In genomic region chr17:25751446-25751845, GRCm38 (mm10) we compare ENCODE assay signal across 9 mouse cellular contexts. TPM values are rescaled to one million over a fixed set of nuclear protein-coding genes. Genes with fewer than 3 reads are reported as not detected.
A peak's percentile ranks its signal among the peaks of the same experiment; 100 is the strongest.
DNase-seq lines count a peak whose midpoint lies in the region; ATAC-seq and TF ChIP-seq lines count a peak whose summit lies in the region.
"Had no signal": no experiment of that assay in that cellular context is flagged by ENCODE, and none has a peak within 500 bp of the region (broad histone marks: within the 10 kb centered on the region; RNA-seq: fewer than 3 reads in every experiment).

No protein-coding gene starts in this region.

- H3K27me3 ChIP-seq in forebrain, postnatal 0 days (ENCODE audit: insufficient read depth, low read length), result no peaks in the 10 kb centered on the region
- no peaks in the 10 kb centered on the region for H3K27me3 ChIP-seq in forebrain, embryonic 16.5 days (replicated peaks; ENCODE audit: control insufficient read depth, insufficient read depth, low read length)
- peaks cover 9% of the 10 kb centered on the region; the same call in 1 of the 2 replicates for H3K27me3 ChIP-seq in liver, embryonic 12.5 days (replicated peaks)
- H3K27me3 ChIP-seq in lung, embryonic 14.5 days (ENCODE audit: insufficient read depth, low read length), result no peaks in the 10 kb centered on the region

- 30% methylated on average over 5 of the region's 5 CpGs for WGBS in forebrain, postnatal 0 days
- WGBS in forebrain, embryonic 16.5 days, result 40% methylated on average over 5 of the region's 5 CpGs
- 55% methylated on average over 5 of the region's 5 CpGs for WGBS in liver, embryonic 12.5 days (ENCODE audit: insufficient replicate concordance)
- 8% methylated on average over 5 of the region's 5 CpGs for WGBS in lung, embryonic 14.5 days

- no peak overlapping the region for H3K27ac ChIP-seq in forebrain, postnatal 0 days (ENCODE audit: low read depth, low read length)
- H3K27ac ChIP-seq in forebrain, embryonic 16.5 days (ENCODE audit: low read length), result no peak overlapping the region
- no peak overlapping the region for H3K27ac ChIP-seq in liver, embryonic 12.5 days
- H3K27ac ChIP-seq in lung, embryonic 14.5 days (ENCODE audit: low read depth), result 0 out of 2 replicates have a peak overlapping the region, but pooled peaks have one; percentile 15
- H3K27ac ChIP-seq: liver, embryonic 13.5 days had no signal

- H3K4me3 ChIP-seq in forebrain, postnatal 0 days (ENCODE audit: low read depth, low read length), result no peak overlapping the region
- H3K4me3 ChIP-seq in forebrain, embryonic 16.5 days (replicated peaks; ENCODE audit: low read length), result no peak overlapping the region
- no peak overlapping the region for H3K4me3 ChIP-seq in liver, embryonic 12.5 days
- H3K4me3 ChIP-seq in lung, embryonic 14.5 days (ENCODE audit: low read depth, low read length), result no peak overlapping the region
- H3K4me3 ChIP-seq: liver, embryonic 13.5 days had no signal

- peak; percentile 12 for DNase-seq in forebrain, postnatal 0 days
- DNase-seq in liver, result peak; percentile 53
- peak; percentile 69 to 88 for DNase-seq in adrenal gland, adult (ENCODE audit: inconsistent age in 2 of 2, low spot score in 1 of 2)
- DNase-seq in lung, embryonic 14.5 days, result peak; percentile 80
- no peak for DNase-seq in yolk sac, embryonic 10.5 days (ENCODE audit: low spot score)
- DNase-seq in layer of hippocampus, adult 9-11 months, result no peak
- DNase-seq: liver, embryonic 13.5 days had no signal

- no peak overlapping the region for H3K9ac ChIP-seq in forebrain, postnatal 0 days
- H3K9ac ChIP-seq in forebrain, embryonic 16.5 days (replicated peaks; ENCODE audit: low read depth, low read length), result no peak overlapping the region
- H3K9ac ChIP-seq in liver, embryonic 12.5 days, result no peak overlapping the region
- H3K9ac ChIP-seq in lung, embryonic 14.5 days, result no peak overlapping the region
- H3K9ac ChIP-seq: liver, embryonic 13.5 days had no signal

- no peaks in the 10 kb centered on the region for H3K4me1 ChIP-seq in forebrain, postnatal 0 days (ENCODE audit: insufficient read depth)
- H3K4me1 ChIP-seq in forebrain, embryonic 16.5 days (replicated peaks; ENCODE audit: control insufficient read depth, insufficient read depth, low read length), result no peaks in the 10 kb centered on the region
- H3K4me1 ChIP-seq in liver, embryonic 12.5 days, result no peaks in the 10 kb centered on the region
- H3K4me1 ChIP-seq in lung, embryonic 14.5 days (ENCODE audit: insufficient read depth), result 0 out of 2 replicates have a peak, but pooled peaks cover 6% of the 10 kb centered on the region
- H3K4me1 ChIP-seq: liver, embryonic 13.5 days had no signal

- H3K36me3 ChIP-seq in forebrain, postnatal 0 days (ENCODE audit: insufficient read depth), result no peaks in the 10 kb centered on the region
- no peaks in the 10 kb centered on the region for H3K36me3 ChIP-seq in forebrain, embryonic 16.5 days (ENCODE audit: control insufficient read depth, insufficient read depth)
- no peaks in the 10 kb centered on the region for H3K36me3 ChIP-seq in liver, embryonic 12.5 days
- H3K36me3 ChIP-seq in lung, embryonic 14.5 days (ENCODE audit: insufficient read depth), result no peaks in the 10 kb centered on the region
- H3K36me3 ChIP-seq: liver, embryonic 13.5 days had no signal

- no peaks in the 10 kb centered on the region for H3K9me3 ChIP-seq in forebrain, postnatal 0 days (ENCODE audit: low read length)
- no peaks in the 10 kb centered on the region for H3K9me3 ChIP-seq in forebrain, embryonic 16.5 days (ENCODE audit: control insufficient read depth, low read length)
- H3K9me3 ChIP-seq in liver, embryonic 12.5 days (replicated peaks), result no peaks in the 10 kb centered on the region
- no peaks in the 10 kb centered on the region for H3K9me3 ChIP-seq in lung, embryonic 14.5 days (ENCODE audit: low read depth, low read length)
- H3K9me3 ChIP-seq: liver, embryonic 13.5 days had no signal

- TF ChIP-seq CTCF in forebrain, postnatal 0 days (IDR thresholded peaks at IDR 0.05; ENCODE audit: low read depth), result no peak
- no peak for TF ChIP-seq CTCF in lung, embryonic 14.5 days (IDR thresholded peaks at IDR 0.05; ENCODE audit: low read depth)

- no peak overlapping the region for H3K4me2 ChIP-seq in forebrain, postnatal 0 days (ENCODE audit: low read depth)
- no peak overlapping the region for H3K4me2 ChIP-seq in forebrain, embryonic 16.5 days (ENCODE audit: low read length)
- H3K4me2 ChIP-seq in liver, embryonic 12.5 days, result no peak overlapping the region
- 0 out of 2 replicates have a peak overlapping the region, but pooled peaks have one; percentile 7 for H3K4me2 ChIP-seq in lung, embryonic 14.5 days
- H3K4me2 ChIP-seq: liver, embryonic 13.5 days had no signal

- no peak for ATAC-seq in forebrain, postnatal 0 days
- no peak for ATAC-seq in forebrain, embryonic 16.5 days
- ATAC-seq in liver, embryonic 12.5 days, result no peak
- 0 out of 2 replicates have a peak, but pooled peaks have one; percentile 16 for ATAC-seq in lung, embryonic 14.5 days (ENCODE audit: insufficient read depth)

RNA-seq across cellular contexts. Expression of gene Msln, which starts 2.7 kb away (rescaled TPM):
- total RNA-seq in forebrain, postnatal 0 days (2014; rRNA removed), result 2.1 and 4.0 TPM in 2 replicates
- polyA plus RNA-seq in forebrain, postnatal 0 days (2015; fragmentation: Nextera tagmentation; extraction: Ambion mirVana), result 0.97 and 1.3 TPM in 2 replicates
- polyA plus RNA-seq in forebrain, embryonic 16.5 days (2015; fragmentation: Nextera tagmentation; extraction: Ambion mirVana), result 0.27 and 0.85 TPM in 2 replicates
- polyA plus RNA-seq in liver, embryonic 12.5 days (2016; fragmentation: Nextera tagmentation; extraction: Ambion mirVana), result 0.26 and 0.30 TPM in 2 replicates
- 1.8 and 4.6 TPM in 2 replicates for polyA plus RNA-seq in lung, embryonic 14.5 days (2014; fragmentation: Nextera tagmentation; extraction: Ambion mirVana)

RNA-seq across cellular contexts. Expression of gene Mslnl, which starts 15.6 kb away (rescaled TPM):
- total RNA-seq in forebrain, postnatal 0 days (2014; rRNA removed), result 0.10 TPM in 1 of 2 replicates, not detected in the other
- polyA plus RNA-seq in forebrain, postnatal 0 days (2015; fragmentation: Nextera tagmentation; extraction: Ambion mirVana), result not detected in 2 replicates
- polyA plus RNA-seq in forebrain, embryonic 16.5 days (2015; fragmentation: Nextera tagmentation; extraction: Ambion mirVana), result 0.17 TPM in 1 of 2 replicates, not detected in the other
- polyA plus RNA-seq in liver, embryonic 12.5 days (2016; fragmentation: Nextera tagmentation; extraction: Ambion mirVana), result not detected in 2 replicates
- polyA plus RNA-seq in lung, embryonic 14.5 days (2014; fragmentation: Nextera tagmentation; extraction: Ambion mirVana), result 0.24 and 0.31 TPM in 2 replicates
- polyA plus RNA-seq: liver, embryonic 13.5 days had no signal

RNA-seq across cellular contexts. Expression of gene Narfl, which starts 22.1 kb away (rescaled TPM):
- total RNA-seq in forebrain, postnatal 0 days (2014; rRNA removed), result 31.0 and 35.0 TPM in 2 replicates
- polyA plus RNA-seq in forebrain, postnatal 0 days (2015; fragmentation: Nextera tagmentation; extraction: Ambion mirVana), result 30.4 and 30.8 TPM in 2 replicates
- 33.1 and 34.9 TPM in 2 replicates for polyA plus RNA-seq in forebrain, embryonic 16.5 days (2015; fragmentation: Nextera tagmentation; extraction: Ambion mirVana)
- 18.9 and 19.3 TPM in 2 replicates for polyA plus RNA-seq in liver, embryonic 12.5 days (2016; fragmentation: Nextera tagmentation; extraction: Ambion mirVana)
- 24.3 and 25.6 TPM in 2 replicates for polyA plus RNA-seq in lung, embryonic 14.5 days (2014; fragmentation: Nextera tagmentation; extraction: Ambion mirVana)

RNA-seq across cellular contexts. Expression of gene Rpusd1, which starts 24.0 kb away (rescaled TPM):
- total RNA-seq in forebrain, postnatal 0 days (2014; rRNA removed), result 6.5 and 8.0 TPM in 2 replicates
- 30.0 and 30.7 TPM in 2 replicates for polyA plus RNA-seq in forebrain, postnatal 0 days (2015; fragmentation: Nextera tagmentation; extraction: Ambion mirVana)
- 28.1 and 29.1 TPM in 2 replicates for polyA plus RNA-seq in forebrain, embryonic 16.5 days (2015; fragmentation: Nextera tagmentation; extraction: Ambion mirVana)
- polyA plus RNA-seq in liver, embryonic 12.5 days (2016; fragmentation: Nextera tagmentation; extraction: Ambion mirVana), result 8.8 and 10.3 TPM in 2 replicates
- polyA plus RNA-seq in lung, embryonic 14.5 days (2014; fragmentation: Nextera tagmentation; extraction: Ambion mirVana), result 22.1 and 22.6 TPM in 2 replicates

RNA-seq across cellular contexts. Expression of gene Chtf18, which starts 24.2 kb away (rescaled TPM):
- 2.2 and 3.7 TPM in 2 replicates for total RNA-seq in forebrain, postnatal 0 days (2014; rRNA removed)
- 2.3 and 3.3 TPM in 2 replicates for polyA plus RNA-seq in forebrain, postnatal 0 days (2015; fragmentation: Nextera tagmentation; extraction: Ambion mirVana)
- polyA plus RNA-seq in forebrain, embryonic 16.5 days (2015; fragmentation: Nextera tagmentation; extraction: Ambion mirVana), result 12.7 and 13.2 TPM in 2 replicates
- 33.3 and 37.6 TPM in 2 replicates for polyA plus RNA-seq in liver, embryonic 12.5 days (2016; fragmentation: Nextera tagmentation; extraction: Ambion mirVana)
- 27.1 and 32.3 TPM in 2 replicates for polyA plus RNA-seq in lung, embryonic 14.5 days (2014; fragmentation: Nextera tagmentation; extraction: Ambion mirVana)

Comparison
In these comparisons a context has a peak if more than half of its experiments do, and no peak if none do; other contexts are left out.
1. DNase-seq: peak in forebrain, postnatal 0 days (single experiment), liver (single experiment), adrenal gland, adult (2 of 2) and lung, embryonic 14.5 days (single experiment); none in yolk sac, embryonic 10.5 days (single experiment) and layer of hippocampus, adult 9-11 months (single experiment).